Mouse (Mus musculus) embryo, embryonic 11.5 days (tissue): ENCODE results near the gene Ankle2.

Source experiments
- DNase-seq: peaks from one replicate; pipeline ENCODE4 v3.0.0-alpha.2; 2012; ENCODE audit warnings: low read depth, low spot score

Ankle2 gene

DNA sequence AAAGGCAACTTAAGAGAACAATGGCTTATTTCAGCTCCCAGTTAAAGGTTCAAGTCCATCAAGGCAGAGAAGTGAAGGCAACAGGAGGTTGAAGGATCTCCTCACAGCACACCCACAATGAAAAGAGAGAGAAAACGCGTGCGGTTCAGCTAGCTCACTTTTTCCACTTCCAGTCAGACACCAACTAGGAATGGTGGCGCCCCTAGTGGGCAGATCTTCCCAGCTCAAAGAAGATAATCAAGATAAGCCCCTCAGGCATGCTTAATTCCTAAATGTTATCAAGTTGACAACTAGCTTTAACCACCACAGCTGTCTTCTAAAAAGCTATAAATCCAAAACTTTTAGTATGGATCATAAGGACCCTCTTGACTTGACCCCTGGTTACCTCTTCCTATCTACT lies 53.7 kb downstream of the Ankle2 start:
- peak; percentile 35 for DNase-seq

- DNase-seq = no peak
Observed at GRCm38 (mm10) chr5:110285156-110285555, 54.4 kb downstream of the Ankle2 start.

GRCm38 (mm10) chr5:110285770-110286445 lies 55.1 kb downstream of the Ankle2 start, which contains the start of the genes Pxmp2 and Pole:
Gene Pxmp2 (minus strand): TSS chr5:110286186.
Gene Pole (plus strand): TSS chr5:110286306.
- peak; percentile 91 for DNase-seq

GRCm38 (mm10) chr5:110286446-110287083 lies 55.8 kb downstream of the Ankle2 start:
- DNase-seq = no peak

DNA sequence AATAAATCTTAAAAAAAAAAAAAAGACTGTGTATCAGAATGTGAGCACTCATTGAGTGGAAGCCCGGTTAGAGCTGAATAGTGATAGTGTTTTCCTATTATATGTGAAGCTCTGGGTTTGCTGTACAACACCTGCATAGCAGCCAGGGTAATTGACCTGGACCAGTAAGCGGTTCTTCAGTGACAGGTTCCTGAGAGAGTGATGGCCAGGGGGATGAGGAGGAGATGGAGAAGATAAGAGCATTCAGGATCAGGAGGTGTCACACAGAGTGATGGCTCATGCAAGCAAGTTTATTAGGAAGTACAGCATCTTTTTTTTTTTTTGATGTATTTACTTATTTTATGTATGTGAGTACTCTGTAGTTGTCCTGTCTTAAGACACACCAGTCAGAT lies 56.3 kb downstream of the Ankle2 start:
- no peak for DNase-seq

DNA sequence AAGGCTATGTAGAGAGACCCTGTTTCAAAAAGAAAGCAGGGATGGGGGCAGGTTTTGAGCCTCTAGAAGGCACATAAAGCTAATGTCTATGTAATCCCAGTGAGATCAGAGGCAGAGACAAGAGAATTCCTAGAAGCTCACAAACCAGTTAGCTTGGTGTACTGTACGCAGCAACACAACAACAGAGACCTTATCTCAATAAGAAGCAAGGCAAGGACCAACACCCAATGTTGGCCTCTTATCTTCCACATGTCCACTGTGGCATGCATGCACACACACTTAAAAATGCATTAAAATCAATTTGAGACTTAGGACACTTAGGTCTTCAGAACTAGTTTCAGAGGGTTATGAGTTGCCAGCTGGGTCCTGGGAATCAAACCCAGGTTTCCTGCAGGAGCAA lies 60.8 kb downstream of the Ankle2 start:
- no peak for DNase-seq

DNA sequence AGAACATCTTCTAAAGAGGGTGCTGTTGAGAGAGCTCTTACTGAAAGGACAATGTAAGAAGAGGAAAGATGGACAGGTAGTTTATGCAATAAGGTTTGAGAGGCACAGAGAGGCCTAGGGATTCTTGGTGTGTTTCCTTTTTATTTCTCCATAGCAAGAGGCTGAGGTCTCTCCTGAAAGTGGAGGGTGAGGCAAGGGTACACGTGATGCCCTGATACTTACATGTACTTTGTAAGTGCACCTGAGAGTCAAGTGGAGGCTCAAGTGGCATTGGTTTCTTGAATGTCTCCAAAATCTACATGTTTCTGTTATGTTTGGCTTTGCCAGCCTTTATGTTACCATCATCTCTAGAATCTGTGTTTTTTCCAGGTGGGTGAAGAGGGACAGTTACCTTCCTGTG lies 65.8 kb downstream of the Ankle2 start:
- DNase-seq = no peak

DNA sequence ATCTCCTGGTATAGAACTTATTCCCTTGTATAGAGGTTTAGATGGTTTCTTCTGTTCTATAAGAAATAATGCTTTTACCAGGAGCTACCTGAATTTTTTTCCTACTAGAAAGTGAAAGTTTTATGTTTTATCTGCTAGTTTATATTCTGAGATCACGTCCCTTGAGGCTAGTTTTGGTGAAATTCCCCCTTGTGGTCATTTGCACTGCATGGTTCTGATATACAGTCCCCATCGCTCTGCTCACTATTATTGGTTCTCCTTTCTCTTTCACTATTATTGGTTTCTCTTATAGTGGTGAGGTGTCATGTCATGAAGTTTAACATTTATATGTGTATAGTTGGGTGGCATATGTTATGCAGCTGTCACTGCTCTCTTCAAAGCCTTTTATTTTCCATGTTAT lies 69.8 kb downstream of the Ankle2 start:
- no peak for DNase-seq
